Mouse (Mus musculus): ENCODE measurements around the gene Dzip1l. TPM values are rescaled to one million over a fixed set of nuclear protein-coding genes. Genes with fewer than 3 reads are reported as not detected.

Dzip1l gene
- total RNA-seq, 2 experiments from 2014 or later, result 0.75 to 1.6 TPM

DNA sequence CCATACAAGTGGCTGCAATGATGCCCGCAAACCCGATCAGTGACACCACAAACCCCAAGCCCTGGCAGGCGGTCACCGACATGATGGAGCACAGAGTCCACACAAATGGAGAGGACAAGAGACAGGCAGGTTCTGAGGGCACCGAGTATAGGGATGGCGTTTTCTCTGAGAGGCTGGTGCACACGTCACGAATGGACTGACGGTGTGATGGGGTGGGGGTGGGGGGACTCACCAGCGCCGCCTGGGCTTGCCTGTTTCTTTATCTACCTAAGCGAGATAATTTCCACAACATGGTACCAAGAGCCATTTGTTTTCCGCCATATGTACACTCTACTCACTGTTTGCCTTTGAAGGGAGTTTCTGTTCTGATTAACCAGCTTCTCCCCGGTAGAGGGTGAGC, 87.8 kb downstream of the Dzip1l start, which contains the start of gene Cldn18:
Cldn18 (minus strand) TSS at position 134 of the 400 bp plus-strand sequence.
- no peak for DNase-seq (ENCODE audit: low spot score)

Other genes starting within 250 kb of the Dzip1l start
- gene Mras, start 192.1 kb upstream of the Dzip1l start, total RNA-seq (2021), result 1 to 10 TPM; 6.4 to 7.8 TPM
- gene Nme9, start 178.0 kb upstream of the Dzip1l start, total RNA-seq (2021), result not detected
- 10 to 100 TPM; 22.6 to 24.1 TPM for gene Armc8, start 60.6 kb upstream of the Dzip1l start, total RNA-seq (2021)
- gene Dbr1, start 53.7 kb upstream of the Dzip1l start, total RNA-seq (2021), result 1 to 10 TPM; 3.9 to 4.6 TPM
- not detected for gene A4gnt, start 17.0 kb upstream of the Dzip1l start, total RNA-seq (2021)
- gene Cldn18, start 87.8 kb downstream of the Dzip1l start, total RNA-seq (2021), result not detected
- not detected for gene Sox14, start 246.7 kb downstream of the Dzip1l start, total RNA-seq (2021)

Data from gastrocnemius, adult 18-20 months (tissue).